Mouse (Mus musculus) spleen, postnatal 14 days (tissue): ENCODE measurements at regions not wholly inside any gene's neighbourhood (a gene's known extent, or its start where the extent isn't known, plus 50 kb on each side); places are given as distances from the start of the nearest gene placed in this dataset.

Experiments
- DNase-seq, 2 experiments: peaks; one replicate each; pipeline ENCODE4 v3.0.0; 2021 to 2022; ENCODE audit warnings: low spot score in 2 of 2

DNA sequence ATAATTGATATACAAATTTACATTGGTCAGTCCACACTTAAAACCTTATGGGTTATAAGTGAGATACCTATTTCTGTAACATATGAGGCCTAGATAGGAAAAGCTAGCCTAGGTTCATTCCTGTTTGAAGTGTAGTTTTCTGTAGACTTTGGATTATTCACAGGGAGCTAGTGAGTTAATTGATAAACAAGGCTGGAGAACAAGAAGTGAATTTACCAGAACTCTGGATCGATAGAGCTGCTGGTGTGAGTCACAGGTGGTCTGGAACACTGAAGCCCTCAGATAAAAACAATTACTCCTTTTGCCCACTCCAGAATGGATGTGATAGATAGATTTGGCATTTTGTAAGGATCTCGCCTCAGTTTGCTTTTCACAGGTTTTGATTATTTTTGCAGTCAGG, 62.0 kb upstream of the Rtl1 start:
- DNase-seq: no peak

DNA sequence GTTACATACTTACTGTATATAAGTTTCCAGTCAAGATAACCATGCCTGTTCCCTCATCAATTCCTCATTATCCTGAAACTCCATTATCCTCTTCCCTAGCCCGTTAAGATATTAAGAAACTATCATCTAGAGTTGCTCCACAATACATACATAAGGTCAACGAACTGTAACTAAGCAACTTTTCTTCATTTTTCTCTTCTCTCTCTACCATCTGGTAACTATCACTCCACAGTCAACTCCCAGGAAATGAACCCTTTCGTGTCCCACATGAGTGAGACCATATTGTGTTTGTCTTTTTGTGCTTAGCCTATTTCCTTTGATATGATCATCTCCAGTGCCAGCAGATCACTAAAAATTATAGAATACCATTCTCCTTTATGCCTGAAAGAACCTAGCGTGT, 74.6 kb upstream of the Rtl1 start:
- no peak for DNase-seq

DNA sequence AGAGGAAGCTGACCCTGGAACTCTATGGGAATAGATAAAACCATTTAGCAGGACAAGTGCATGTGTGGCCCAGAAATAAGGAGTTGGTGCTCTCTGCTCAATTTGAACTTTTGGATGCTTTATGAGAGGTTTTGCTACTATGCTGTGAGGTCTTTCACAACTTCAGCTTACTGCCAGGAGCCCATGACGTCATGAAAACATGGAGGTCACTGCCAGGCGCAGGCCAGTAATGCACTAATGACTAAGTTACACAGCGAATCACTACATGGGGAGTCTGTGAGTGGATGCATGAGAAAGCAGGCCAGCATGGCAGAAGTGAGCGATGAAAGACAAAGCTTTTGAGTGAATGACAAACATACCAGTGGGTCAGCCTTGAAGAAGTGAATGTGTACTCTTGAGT, 93.9 kb upstream of the Rtl1 start:
- DNase-seq: no peak

DNA sequence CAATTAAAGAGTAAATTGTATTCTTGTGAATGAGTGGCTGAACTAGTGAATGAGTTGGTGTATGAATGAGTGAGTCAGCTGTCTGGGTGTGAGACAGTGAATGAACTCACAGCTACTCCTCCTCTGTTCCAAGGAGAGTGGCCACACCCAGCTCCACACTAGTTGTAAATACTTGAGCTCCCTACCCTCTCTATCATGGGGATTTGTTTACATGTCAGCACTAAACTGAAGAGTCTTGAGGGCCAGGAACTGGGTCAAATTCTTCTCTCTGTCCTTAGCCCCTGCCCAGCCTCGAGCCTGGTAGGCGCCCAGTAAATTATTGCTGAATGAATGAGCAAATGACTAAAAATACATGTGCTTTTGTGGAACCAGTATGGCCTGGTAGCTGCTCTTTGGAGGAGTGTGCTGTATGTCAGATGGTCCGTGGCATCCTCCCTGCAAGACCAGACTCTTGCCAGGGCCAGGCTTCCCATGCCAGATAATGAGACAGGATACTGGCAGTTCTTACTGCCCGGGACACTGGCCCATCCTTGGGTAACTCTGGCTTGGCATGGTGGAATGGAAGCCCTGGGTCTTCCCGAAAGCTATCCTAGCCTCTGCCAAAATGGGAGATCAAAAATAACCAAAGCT, 94.8 kb upstream of the Rtl1 start:
- no peak for DNase-seq

DNA sequence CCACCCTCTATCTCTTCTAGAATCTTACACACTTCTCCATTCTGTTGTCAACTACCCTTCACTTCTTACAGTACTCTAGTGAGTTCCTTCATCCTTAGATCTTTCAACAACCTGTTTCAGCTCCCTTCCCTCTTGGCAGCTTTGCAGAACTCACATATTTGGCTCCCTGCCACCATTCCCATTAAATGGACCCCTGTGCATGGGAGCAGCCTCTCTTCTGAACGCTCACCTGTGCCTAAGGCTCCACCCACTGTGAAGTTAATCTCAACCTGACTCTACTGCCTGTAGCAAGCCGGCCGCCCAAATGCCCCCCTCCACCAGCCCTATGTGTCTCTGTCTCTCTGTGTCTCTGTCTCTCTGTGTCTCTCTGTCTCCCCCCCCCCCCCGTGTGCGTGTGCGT, 106.7 kb upstream of the Rtl1 start:
- DNase-seq: no peak

DNA sequence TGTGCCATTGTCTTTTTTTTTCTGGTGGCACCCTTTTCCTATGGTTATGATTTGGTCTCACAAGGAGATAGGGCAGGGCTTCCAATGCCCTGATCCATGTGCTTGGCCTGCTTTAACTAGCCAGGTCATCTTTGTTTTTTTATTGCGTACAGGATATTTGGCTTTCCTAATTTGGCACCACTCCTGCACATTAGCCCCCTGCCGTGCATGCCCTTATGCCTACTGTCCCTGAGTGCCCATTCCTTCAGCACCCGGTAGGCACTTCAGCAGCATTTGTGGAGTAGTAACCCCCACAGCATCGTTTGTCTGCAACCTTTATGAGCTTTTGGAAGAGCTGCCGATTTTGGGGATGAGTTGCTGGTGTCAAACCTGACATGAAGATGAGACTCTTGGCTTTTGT, 109.5 kb upstream of the Rtl1 start:
- no peak for DNase-seq

DNA sequence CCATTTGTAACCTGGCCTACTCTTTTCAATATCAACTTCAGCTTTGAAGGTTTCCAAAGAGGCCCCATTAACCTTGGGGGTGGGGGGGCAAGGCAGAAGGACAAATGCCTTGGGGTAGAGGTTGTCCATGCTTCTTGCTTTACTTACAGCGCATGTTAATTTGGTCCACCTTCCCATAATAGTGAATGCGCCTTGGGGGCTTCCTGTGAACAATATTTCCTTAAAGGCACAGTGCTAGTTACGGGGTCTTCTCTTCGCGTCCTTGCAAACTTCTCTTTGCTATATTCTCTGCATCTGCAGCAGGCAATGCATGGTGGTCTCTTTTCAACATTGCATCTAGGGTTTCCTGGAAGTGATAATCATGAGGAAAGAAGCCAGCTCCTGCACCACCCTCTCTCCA, 111.3 kb upstream of the Rtl1 start:
- no peak for DNase-seq

DNA sequence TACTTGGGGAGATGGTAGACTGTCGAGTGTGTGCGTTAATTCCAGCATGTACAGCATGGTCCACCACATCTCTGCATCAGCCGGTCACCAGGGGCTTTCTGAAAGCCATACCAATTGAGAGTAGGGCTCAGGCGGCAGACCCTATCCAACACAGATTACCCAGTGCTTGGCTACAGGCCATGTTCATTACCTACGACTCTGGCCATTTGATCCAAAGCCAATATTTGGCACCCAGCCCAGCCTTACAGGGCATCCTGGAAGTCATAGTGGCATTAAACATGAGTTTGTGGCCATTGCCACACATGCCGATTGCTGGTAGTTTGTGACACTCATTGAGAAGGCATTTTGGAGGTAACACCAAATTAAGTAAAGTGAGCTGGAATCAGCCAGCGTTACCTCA, 111.8 kb upstream of the Rtl1 start:
- DNase-seq: no peak

DNA sequence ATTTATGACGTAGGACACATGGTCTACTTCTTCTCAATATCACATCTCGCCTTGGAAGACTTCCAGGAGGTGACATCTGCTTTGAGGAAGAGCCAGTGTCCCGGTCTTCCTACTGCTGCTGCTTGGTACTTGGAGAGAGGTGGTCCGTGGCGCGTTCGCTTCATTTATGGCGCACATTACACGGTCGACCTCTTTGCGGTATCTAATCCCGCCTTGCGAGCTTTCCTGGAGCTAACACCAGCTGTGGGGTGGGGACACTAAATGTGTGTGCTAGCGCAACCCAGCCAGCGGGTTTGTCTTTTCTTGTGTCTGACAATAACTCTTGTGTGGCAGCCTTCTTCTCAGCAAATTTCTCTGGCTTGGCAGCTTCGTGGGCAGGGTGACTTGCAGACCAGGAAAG, 112.3 kb upstream of the Rtl1 start:
- DNase-seq: no peak

DNA sequence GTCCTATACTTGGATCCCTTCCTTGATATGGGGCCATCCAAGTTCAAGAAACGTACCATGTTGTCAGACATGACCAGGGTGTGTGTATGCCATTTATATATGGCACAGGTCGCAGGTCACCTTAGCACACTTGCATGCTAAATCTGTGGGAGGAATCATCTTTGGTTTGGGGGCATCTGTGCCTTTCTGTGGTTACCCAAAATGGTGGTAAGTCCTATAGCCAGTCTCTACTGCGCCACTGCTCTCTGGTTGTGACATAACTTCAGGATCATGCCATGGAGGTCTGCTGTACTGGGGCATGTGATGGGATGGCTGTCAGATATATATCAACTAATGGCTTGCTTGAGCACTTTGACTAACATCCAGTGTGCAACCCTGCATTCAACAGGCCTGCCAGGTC, 112.9 kb upstream of the Rtl1 start:
- DNase-seq: no peak

DNA sequence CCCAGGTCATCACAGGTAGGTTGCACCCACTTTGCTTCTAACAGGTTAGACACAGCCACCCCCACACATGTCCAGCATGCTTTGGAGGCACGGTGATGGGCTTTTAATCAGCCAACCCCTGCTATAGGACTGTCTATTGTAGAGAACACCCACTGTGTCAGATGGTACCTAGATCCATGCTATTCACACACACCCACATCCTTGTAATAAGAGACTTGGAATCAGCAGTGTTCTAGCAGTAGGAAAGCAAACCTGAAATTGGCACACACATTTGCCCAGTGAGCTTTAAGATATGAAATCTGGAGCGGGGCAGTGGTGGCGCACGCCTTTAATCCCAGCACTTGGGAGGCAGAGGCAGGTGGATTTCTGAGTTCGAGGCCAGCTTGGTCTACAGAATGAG, 113.9 kb upstream of the Rtl1 start:
- DNase-seq: no peak

DNA sequence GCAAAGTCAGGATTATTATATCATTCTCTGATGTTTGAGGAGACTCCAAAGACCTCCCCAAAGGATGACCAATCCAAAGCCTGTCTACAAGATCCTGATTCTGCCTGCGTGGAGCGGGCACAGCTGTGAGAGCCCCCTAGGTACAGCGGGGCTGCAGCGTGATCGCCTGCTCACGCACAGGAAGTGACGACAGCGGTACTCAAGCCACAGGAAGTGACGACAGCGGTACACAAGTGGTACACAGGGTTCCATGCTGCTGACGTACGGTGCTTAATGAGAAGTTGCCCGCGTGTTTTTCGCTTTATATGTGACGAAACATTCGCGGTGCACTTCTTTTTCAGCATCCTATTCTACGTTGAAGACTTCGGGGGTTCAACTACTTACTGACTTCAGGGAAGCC, 116.9 kb upstream of the Rtl1 start:
- no peak for DNase-seq

DNA sequence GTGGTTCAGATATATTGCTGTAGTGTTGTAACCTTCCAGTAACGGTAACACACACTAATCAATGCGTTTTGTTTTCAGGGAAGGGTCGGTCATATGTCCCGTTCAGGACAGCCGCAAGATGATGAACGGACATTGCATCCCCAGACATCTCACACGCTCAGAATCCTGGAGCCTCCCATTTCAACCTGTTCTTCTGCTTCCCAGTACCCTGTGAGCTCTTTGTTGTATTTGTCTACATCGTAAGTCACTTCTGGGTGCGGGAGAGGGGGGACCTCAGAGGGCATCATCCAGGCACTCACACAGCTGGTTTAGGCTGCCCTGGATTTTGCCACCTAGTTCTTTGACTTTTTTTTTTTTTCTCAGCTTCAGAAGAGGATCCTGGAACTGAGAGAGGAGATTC, 117.9 kb upstream of the Rtl1 start:
- DNase-seq: no peak

DNA sequence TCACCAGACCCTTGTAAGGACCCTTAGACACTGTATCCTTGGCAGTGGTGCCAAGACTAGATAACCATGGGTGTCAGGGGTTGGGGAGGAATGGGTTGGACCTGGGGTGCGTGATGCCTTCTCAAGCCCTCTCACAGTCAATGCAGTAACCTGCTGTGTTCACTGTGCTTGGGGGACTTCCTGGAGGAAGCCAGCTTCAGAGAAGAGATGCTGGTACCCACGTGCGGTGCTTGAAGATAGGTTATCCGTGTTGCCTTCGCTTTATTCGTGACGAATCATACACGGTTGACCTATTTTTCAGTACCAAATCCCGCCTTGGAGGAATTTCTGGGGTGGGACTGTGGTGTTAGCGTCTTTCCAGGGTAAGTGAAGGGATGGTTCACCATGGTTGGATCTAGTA, 138.1 kb upstream of the Rtl1 start:
- no peak for DNase-seq

DNA sequence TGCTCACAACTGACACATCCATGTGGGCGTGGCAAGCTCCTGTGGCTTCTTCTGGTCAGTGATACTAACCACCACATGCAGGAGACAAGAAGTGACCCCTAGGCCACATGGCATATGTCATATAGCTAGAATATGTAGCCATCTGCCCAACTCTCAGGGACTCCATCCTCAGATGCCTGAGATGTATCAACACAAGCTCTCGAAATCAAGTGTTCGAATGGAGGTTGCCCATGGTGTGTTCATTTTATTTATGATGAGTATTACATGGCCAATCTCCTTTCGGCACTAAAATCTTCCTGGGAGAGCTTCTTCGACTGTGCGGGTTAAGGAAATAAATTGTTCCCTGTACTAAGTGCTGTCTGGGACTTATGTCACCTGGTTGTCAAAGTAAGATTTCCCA, 138.8 kb upstream of the Rtl1 start:
- no peak for DNase-seq

DNA sequence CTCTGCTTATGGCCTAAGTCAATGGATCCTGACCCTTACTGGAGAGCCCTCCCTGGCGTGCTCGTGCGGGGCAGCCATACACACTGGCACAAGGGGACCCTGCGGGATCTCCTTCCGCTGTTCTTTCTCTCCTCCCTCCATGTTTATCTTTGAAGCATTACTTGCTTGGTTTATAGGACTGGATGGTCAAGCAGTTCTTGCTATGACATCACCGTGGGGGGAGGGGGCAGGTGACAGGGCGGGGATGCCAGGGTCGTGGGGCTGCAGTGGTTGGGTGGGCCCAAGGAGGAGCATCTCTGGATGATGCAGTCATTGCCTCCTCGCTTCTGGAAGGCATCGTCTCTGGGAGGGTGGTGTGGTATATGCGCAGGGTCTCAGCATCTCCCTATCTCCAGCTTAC, 142.4 kb upstream of the Rtl1 start:
- DNase-seq: no peak

DNA sequence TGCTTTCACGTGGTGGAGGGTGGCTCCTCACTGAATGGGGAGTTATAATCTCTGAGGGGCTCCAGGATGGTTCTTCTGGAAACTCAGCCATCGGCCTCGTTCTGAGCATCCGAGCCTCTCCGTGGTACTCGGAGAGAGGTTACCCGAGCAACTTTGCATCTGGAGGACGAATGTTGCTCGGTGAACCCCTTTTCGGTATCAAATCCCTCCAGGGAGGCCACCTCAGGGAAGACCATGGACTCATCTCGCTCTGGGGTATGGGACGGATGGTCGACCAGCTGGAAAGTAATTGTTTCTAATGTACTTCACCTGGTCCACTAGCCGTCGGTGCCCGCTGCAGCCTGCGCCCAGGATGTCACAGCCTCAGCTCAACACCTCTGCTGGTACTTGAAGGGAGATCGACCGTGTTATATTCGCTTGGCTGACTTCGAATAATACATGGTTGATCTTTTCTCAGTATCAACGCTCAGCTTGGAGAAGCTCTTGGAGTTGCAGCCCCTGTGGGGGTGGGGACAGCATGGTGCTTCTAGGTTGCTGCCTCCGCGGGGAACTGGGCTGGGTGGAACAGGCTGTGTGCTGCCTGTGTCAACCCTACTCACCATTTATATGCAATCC, 143.0 kb upstream of the Rtl1 start:
- no peak for DNase-seq

DNA sequence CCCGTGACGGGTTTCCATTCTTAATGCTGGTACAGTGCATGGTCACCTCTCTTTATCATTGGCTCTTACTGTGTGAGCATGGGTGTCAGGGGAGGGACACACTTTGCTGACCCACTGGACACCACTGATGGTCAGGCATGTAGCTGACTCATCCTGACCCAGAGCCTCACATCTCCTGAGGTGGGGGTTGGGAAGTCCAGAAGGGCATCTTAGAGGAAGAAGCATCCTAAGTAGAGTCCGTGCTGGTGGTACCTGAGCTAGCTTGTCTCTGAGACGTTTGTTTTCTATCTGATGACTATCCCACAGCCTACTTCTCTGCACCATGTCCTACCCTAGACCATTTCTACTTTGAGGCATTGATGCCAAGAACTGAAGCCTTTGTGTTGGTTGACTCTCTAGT, 144.1 kb upstream of the Rtl1 start:
- DNase-seq: no peak

DNA sequence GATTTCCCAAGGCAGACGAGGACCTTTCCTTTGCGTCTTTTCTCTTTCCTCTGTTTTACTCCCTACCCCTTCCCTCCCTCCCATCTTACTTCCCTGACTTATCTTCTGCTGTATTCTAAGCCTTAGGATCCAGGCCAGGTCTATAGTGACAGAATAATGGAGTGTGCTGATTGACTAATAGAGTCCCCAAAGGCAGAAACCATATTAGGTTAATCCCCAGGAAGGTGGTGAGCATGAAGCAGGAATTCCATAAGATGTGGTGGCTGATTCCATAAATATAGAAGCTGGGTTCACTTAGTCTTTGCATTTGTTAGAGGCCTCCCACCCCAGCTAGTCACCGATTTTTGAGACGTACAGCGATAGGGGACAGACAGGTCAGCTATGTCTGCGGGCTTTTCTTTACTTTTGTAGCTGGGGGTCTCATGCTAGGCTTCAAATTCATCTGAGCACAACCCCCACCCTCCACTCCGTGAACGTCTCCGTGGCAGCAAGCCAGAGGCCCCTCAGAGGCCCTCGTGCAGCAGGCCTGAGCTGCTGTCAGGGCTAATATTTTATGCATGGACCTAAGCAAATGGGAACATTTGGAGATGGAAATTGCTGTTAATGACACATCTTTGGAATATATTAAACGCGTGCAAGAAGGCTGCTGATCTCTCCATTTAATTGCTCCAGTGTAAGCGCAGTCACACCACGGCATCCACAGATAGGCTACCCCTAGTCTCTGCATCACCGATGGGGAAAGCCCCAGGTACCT, 145.8 kb upstream of the Rtl1 start:
- DNase-seq: no peak

DNA sequence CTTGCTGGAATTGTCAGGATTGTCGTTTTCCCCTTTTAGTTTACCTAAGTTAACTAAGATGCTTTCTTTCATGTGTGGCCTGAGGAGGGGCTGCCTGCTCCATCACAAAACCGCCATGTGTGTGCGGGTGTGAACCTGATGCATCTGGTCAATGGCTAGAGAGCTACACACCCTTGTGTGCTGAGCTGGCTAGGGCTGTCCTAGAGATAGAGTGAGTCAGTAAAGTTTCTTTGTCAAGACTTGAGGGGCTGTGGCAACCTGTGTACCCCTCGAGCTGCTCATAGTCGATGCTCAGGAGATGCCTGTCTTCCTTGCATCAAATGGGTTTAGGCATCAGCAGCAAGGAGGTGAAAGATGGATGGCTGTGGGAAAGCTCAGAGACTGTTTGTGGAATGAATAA, 147.1 kb upstream of the Rtl1 start:
- no peak for DNase-seq

DNA sequence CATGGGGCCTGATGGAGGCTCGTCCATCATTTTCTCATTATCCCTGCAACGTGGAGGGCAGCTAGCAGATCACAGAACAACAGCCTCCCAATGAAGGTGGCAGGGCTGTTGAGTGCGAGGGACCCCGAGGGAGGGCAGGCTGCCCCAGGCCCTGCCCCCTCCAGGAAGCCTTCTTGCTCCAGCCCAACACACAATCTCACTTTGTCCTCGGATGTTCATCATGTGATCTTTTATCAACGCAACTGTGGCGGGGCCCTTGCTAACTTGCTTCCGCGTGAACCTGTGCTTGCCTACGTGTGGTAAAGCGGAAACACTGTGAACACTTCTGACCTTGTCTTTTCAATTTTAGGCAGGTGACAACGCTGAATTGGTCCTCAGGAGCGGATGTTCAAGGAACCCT, 147.6 kb upstream of the Rtl1 start:
- DNase-seq: no peak

DNA sequence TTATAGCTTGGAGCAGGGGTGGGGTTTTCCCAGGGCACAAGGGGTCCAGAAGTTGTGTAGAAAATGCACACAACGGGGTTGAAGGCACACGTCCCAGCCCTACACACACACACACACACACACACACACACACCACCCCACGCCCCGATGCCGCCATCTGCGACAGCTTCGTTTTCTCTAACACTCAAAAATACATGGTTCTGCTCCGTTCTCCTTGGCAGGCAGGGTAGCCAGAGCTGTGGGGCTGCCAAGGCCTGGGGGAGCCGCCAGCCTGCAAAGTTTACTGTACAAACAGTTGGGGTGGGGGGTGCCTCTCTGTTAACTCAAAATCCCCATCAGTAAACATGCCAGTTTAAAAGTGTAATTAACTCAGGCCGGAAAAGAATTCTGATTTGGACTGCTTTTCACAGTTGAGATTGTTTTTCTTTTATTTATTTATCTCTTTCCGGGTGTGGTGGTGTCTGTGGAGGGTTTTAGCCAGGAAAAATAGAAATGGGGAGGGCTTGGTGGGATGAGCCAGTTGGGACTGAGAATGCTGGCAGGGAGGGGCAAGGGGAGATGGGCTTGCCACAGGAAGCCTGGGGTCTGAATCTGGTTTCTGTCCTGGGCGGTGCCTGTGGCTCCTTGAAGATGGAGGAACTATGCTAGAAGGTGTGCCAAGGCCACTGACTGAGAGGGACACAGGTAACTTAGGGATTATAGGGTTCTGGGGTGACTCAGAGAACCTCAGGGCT, 148.4 kb upstream of the Rtl1 start:
- DNase-seq: no peak

DNA sequence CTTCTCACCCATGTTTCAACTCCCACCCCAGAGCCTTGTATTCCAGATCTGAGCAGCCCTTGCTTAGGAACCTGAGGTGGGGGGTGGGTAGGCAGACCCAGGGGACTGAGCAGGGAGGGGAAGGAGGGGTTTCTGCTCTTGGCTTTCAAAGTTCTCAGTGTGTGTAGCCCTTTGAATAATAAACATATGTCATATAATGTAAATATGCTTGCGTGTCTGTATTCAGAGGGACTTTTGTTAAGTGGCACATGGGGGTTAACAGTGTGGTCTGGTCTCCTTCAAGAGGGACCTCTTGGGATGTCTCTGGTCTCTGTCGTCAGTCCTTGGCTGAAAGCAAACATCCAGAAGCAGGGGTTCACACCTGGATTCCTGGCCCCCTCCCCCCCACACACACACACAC, 149.1 kb upstream of the Rtl1 start:
- no peak for DNase-seq
